Mouse (Mus musculus): ENCODE results near the gene Ube2v1.

DNA sequence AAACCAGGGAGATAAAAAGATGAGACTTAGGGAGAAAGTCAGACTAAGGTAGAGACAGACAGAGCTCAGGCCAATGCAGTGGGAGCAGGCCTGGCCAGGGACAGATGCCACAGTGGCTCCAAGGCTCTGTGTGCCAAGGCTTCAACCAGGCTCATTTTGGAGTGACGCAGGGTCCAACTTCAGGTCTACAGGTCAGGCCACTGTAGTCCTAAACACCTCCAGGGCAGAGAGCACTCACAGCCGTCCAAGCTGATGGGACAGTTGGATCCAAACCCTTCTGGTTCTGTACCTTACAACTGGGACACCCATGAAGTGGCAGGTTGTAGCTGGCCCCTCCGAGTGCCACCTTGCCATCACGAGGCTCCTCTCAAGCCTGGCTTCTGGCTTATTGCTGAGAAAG is 26.1 kb upstream of the Ube2v1 start:
- no peak for TF ChIP-seq EP300 (IDR thresholded peaks at IDR 0.05; ENCODE audit: low read depth)
- no peak for TF ChIP-seq CTCF (IDR thresholded peaks at IDR 0.05; ENCODE audit: low read depth)
